Mouse (Mus musculus) neutrophil, adult 5-6 weeks (primary cell): ENCODE data around the gene Chrm2. TPM values are rescaled to one million over a fixed set of nuclear protein-coding genes. Genes with fewer than 3 reads are reported as not detected.

Experiments used
- ATAC-seq: fragments of 151-379, 151-347 bp; 2 replicates; pipeline ENCODE4 v1.8.0; 2017; ENCODE audit warnings: mild to moderate bottlenecking, moderate TSS enrichment; ENCODE audit not compliant: insufficient number of reproducible peaks, poor library complexity, low FRiP score, severe bottlenecking; ENCODE audit errors: extremely low read depth
- total RNA-seq: library from RNA; stranded (forward); fragments of 200-1000 nt; gene quantifications from 2 replicates; pipeline ENCODE4 v1.2.3, GENCODE M21; 2017

Chrm2 gene
- total RNA-seq = 0.12 TPM in 1 of 2 replicates, not detected in the other

DNA sequence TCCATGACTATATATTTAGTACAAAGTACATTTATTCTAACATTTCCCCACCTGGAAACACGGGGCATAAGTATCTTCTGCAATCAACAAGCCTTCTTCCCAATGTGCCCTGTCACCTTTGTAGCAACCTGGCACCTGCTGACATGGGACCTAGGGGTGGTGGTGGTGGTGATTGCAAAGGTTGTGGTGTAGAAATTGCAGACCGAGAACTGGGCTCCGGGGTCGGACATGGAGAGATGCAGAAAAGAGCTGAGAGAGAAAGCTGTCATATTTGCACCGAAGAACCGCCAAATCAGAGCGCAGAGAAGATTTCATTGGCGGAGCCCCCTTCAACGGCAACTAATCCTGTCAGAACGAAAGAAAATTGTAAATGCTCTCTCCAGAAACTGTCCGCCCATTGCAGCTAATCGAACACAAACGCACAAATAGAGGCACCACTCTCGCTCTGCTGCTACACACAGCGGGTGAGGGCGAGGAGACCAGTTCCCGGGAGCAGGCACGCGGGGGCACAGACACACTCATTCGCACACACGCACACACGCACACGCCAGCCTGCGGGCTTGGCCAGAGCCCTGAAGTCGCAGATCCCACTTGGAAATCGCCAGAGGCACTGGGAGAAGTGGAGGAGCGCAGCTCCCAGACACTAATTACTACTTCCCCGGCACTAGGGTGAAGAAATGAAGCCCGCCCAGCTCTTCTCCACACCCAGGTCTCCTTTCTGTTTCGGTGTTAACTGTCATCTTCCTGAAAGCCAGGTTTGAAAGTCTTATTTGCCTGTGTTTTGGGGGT is at the start of gene Chrm2:
Gene Chrm2, plus strand, starts transcription at position 473 of the 789 bp plus-strand sequence.
- no peak for ATAC-seq

DNA sequence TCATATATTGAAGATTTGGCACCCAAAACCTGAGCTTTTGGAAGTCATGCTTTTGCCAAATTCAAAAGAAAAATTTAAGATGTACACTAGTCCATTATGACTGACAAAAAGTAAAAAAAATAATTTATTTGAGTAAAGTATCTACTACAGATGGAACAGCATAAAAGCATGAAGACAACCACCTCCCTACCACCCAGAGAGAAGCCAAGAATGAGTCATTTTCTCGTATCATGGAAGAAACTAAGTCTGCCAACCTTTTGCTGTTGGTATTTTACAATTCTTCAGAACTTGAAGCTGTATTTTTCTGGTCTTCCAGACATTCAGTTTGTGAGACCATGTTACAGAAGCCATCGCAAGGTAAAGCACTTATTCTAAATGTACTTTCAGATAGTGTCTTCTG is 13.9 kb upstream of the Chrm2 start:
- no peak for ATAC-seq

DNA sequence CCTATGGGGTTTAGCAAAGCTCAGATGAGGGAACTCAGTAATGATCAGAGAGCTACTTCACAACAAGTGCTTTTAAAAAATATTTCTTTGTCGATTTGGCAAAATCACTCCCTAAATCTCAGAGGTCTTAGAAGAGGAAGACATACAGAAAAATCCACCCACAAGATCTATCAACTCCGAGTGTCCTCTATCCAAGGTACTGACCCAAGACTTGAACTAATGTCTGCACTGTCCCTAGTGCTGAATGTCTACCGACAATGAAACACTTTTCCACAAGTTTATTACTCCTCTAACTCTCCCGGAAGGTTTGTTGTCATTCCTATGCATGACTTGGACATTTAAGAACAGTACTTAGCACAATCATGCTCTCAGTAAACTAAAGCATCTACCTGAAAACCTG is 9.9 kb upstream of the Chrm2 start:
- ATAC-seq = no peak

DNA sequence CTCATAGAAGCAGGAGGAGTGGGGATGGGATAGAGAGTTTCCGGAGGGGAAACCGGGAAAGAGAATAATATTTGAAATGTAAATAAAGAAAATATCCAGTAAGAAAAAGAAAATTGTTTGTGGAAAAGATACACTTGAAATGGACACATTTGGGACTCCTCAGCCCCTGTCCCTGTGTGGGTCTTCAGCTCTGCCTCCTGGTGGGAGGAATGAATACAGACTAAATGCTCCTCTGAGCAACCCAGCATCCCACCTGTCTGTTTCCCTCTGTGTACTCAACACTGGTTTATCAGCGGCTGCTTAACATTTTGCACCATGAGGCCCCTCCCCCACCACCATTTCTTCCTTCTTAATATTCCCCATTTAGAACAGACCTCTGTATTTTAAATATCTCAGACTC is 3.8 kb upstream of the Chrm2 start:
- no peak for ATAC-seq

DNA sequence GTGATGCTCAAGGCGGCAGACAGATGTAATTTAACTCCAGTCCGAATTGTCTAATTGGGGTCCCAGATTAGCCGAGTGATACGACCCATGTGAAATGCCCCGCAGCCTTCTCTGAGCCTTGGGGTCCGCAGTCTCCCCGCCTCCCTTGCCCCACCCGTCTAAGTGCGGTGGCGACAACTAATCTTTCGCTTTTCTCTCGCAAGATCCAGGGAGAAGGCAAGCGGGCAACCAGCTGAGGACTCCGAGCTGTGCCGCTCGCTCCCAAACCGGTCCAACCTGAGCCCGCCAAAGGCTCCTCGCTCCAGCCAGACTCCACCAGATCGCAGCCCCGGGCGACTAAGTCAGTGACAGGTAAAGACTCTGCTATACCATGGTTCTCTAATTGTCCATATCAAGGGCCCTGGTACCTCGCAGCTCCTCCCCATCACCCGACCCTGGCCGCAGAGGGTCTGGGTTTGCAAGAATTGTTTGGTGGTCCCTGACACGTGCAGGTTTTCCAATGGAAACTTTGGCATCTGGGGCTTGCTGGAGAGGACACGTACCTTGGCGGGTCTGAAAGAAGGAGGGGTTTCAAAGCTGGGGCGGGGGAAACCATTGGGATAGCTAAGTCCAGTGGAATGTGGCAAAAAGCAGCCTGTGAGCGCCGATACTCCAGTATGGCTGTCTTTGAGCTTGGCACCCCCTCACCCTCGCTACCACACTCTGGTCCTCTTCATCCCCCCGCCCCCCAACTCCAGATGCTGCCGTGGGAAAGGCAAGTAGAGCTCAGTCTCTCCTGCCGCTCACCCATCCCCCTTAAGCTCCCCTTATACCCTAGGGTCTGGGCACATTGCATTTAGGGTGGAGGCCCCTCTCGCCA is 746 bp downstream of the Chrm2 start:
- ATAC-seq = no peak

DNA sequence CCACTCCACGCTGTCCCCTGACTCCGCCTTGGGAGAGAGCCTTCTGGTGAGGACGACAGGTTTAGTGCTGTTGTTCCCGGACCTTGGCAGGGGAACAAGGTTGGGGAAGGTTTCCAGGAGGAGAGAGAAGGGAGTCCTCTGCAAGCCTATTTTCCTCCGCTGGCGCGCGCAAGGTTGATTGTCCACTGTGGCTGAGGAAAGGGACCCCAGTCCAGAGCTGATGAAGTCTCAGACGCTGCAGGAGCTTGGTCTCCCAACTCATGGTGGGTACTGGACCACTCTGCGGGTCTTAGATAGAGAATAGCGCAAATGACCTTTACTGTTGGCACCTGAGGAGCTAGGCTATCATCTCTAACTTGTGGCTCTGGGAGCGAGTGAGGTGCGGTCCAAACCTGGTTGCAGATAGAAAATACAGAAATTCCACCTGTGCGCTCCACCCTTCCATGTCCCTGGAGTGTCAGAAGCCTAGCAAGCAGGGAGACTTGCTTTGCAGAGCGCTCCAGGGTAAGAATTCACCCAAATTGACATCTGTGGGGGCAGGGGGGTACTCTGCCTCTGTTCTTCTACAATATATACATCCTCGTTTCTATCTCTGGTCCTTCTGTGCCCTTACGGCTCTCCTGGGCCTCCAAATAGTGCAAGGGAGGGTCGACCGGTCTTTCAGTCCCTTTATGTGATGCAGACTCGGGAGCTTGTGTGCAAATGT is 1.5 kb downstream of the Chrm2 start:
- ATAC-seq = no peak

DNA sequence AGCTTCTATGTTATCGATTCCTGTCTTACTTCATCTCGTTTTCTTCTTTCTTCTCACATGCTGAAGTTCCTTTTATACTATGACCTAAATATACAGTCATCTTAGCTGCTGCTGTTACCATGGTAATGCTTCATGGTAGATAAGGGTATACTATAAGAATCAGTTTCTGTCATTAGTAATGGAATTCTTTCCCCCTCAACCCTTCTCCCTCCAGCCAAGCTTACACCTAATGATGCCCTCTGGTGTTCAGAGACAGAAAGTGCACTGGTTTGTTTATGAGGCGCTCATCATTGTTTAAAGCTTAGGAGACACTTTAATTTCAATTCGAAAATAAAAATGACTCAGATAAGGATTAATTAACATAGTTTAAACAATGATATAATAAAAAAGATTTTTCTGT is 5.8 kb downstream of the Chrm2 start:
- no peak for ATAC-seq

DNA sequence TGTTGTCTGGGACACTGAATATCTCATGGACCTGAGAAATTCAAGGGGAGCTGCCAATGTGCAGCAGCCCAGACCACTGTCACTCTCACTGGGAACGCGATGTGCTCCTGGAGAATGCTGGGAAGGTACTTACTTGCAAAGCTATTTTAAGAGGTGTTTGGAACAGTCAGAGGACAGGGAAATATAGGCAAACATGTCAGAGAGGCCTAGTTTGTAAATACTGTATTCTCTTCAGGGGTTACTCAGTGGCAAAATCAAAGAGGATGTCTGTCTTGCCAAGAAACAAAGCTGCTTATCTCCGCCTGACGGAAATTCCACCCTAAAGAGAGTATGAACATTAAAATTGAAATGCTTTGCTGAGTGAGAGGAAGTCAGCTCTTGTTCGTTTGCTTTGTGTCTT is 17.3 kb downstream of the Chrm2 start:
- no peak for ATAC-seq

DNA sequence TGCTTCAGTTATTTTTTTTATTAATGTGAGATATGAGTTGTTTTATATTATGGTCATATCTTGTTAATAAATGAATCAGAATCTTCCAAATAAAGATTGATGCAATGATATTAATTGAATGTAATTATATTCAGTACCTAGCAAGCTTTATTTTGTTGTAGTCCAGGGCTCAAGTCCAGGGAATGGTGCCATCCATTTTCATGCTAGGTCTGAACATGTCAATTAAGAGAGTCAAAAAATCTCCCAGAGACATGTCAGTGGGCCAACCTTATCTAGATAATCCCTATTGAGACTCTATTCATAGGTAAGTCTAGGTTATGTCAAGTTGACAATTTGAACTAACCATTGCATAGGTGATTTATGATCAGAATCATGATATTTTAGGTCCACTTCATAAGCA is 21.1 kb downstream of the Chrm2 start:
- no peak for ATAC-seq

DNA sequence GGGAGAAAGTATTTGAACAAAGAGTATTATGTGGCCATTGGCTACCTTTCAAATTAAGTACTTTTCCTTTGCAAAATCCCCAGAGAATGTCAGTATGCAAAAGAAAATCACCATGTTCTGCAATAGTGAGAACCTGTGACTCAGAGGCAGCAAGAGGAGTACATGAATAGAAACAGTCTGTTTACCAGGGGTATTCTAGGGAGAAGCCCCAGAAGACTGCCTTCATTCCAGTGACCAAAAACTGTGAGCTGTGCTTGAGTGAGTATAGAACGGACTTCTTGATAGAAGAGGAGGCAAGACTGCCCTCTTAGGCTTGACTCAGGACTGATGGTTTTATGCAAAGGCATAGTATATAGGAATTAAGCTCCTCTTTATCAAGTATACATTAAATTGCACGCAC is 22.2 kb downstream of the Chrm2 start:
- no peak for ATAC-seq

DNA sequence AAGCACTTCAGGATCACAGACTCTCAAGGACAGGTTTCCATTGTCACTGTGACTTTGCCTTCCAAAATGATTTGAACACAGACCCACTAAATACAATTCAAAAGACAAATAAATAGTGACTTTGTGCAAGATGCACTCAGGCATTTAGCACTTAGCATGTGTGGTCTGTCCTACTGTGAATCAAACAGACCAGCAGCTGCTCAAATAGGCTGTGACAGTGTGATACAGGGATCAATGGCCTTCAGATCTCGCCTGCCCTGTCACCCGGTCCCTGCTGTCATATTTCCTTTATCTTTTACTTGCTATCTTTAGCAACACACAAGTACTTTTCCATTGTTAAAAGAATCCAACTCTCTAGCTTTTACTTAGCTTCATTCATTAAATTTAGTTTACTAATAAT is 31.8 kb downstream of the Chrm2 start:
- ATAC-seq = no peak

DNA sequence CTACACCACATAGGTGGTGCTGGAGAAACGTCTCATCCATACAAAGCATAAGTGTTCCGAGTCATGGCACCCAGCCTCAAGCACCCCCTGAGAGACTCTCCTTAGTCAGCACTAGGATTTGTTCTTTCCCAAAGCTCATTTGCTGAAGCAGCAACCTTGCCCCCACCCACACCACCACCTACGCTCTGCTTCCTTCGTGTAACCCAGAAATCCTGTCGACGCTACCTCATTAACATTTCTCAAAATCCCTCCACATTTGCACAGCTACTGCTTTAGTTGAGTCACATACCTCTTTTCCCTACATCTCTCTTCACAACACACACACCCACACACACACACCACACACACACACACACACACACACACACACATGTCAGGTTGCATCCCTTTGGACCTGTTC is 50.1 kb downstream of the Chrm2 start:
- ATAC-seq = no peak

DNA sequence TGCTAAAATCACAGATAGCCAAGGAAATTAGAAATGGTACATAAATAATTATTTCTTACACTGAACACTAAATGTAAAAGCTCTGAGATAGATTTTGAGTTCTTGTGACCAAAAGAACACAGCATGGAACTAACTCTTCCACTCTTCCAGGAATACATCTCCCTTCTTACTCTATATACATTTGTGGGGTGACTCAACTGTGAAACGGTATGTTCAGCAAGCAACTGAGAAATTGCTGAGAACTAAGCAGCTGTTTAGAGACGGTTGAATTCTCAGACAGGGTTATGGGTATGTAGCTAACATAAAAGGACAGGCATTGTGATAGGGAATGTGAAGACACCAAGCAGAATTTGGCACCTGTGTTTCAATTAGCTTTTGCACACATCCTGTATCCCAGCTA is 51.3 kb downstream of the Chrm2 start:
- ATAC-seq = no peak

DNA sequence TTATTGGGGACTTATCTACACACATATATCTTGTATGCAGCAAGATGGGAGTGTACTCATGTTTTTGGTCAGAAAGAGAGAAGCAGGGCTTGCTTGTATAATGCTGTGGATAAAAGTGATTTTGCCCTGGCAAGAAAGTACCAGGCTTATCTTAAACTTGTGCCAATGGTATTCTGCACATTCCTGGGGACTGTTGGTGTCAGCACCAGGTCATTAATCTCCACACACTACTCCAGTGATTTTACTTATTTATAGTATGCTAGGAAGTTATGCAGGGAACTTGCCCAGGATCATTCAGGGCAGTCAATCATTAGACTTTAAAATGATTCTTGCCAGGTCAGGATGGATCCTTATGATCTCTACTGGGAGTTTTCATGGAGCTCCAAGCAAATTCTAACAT is 63.6 kb downstream of the Chrm2 start:
- ATAC-seq = no peak

DNA sequence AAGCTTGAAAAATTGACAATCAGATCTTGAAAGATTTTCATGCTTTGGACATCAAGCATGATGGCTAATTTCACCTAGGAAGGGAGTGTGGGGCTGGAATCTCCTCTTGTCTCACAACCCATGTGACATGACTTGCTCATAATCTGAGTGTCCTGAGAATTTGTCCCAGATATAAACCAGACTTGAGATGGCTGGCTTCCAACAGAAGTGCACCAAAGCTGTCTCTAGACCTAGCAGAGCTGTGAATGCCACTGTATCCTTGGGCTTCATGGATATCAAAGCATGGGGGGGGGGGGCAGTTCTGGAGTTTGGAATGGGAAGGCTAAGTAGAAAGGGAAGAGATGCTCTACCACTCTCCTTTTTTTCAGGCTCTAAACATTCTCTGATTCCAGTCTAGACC is 67.2 kb downstream of the Chrm2 start:
- ATAC-seq = no peak

DNA sequence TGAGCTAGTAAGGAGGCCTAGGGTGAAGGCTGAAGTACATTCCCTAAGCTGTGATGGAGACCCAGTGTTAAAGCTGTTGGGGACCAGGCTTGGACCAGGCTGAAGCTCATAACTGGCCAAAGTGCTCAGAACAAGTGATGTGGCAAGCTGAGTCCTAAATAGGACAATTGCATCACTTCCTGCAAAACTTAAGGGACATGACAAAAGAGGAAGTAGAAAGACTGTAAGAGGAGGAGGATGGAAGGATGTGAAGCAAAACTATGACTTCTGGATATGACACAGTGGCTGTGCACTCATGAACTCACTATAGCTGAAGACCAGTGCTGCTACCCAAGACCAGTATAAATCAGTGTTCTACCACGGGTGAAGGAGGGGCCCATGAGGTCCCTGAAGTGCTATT is 69.1 kb downstream of the Chrm2 start:
- ATAC-seq = no peak

DNA sequence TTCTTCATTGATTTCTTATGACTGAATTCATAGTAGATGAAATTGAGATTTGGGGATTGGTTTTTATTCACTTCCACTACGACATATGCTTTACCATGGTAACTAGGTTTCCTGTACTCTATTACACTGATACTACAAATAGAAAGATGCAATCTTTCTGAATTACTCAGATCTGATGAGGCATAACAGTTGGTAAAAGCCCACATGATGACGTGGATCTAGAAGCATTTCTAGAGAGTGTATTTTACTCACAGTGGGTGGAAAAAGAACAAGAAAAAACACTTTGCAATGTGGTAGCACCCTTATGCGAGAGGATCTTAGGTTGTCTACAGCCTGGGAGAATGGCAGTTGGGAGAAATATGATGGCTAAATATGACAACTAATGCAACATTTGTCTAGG is 76.1 kb downstream of the Chrm2 start:
- ATAC-seq = no peak

DNA sequence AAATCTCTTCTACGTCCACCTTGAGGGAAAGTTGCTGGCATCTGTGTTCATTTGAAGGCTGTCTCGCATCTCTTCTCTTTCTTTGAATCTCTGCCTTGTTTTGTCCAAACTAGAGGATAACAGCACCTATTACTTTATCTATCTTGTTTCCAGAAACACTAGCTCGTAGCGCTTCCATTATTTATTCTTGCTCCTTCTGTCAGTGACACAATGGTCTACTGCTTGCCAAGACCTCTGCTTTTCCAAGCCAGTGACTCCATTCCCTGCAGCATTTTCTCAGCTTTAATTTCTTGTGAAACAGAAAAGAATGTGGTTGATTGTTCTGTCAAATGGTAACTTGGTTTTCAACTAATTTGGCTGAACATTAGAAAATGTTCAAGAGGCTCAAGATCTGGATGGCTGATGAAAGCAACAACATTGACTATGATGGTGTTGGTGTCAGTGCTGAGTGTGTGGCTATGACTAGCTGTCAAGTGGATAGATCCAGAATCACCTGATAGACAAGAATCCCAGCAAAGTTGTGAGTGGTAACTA is 96.3 kb downstream of the Chrm2 start:
- no peak for ATAC-seq

DNA sequence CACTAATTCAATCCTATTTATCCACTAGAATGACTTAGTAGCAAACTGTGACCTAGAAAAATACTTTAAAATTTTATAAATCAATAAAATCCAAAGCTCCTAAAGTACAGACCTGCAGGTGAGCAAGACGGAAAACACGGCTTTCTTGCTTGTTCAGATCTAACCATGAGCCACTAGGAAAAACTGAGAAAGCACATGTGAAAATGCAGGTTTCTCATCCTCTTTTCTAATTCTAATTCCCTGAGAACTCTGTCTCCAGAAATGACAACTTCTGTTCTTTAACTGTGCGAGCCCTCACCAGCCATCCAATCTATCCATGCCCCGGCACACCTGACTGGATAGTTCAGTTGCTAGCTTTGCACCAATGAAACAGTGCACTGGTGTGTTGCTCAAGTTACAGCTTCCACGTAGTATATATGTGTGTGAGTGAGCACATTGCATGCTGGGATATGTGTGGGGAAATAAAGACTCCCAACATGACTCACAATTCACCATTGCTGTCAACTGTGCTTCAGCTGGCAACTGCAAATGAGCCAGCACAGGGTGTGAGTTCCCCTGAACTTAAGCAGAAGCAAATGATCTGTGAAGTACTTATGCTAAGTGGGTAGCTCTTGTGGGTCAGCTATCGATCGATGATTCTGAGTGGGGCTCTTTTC is 119.3 kb downstream of the Chrm2 start:
- no peak for ATAC-seq
